Mouse (Mus musculus) megakaryocyte-erythroid progenitor cell, adult 5-6 weeks (primary cell): Measurements from ENCODE around the gene Cox15. TPM values are rescaled to one million over a fixed set of nuclear protein-coding genes. Genes with fewer than 3 reads are reported as not detected.

Experiments used
- ATAC-seq: replicated peaks from 2 replicates; pipeline ENCODE4 v1.8.0; 2016; ENCODE audit warnings: mild to moderate bottlenecking, inconsistent platforms; ENCODE audit not compliant: severe bottlenecking, poor library complexity, low FRiP score, low TSS enrichment
- total RNA-seq, 2 experiments: library from RNA; stranded (forward) in 1 of 2; stranded (reverse) in 1 of 2; fragments of 200-1000, 215-1000 nt in 1 of 2; fragments of >200 nt in 1 of 2; fragmentation: Nextera tagmentation in 1 of 2; gene quantifications; 2 replicates each; pipeline ENCODE4 v1.2.3; 2014 to 2017

Gene Cox15
- total RNA-seq, 2 experiments from 2014 or later: 17.0 to 21.7 TPM

- ATAC-seq: no peak
These were observed 13.7 kb upstream of the Cox15 start for GRCm38 (mm10) chr19:43766451-43766850.

DNA sequence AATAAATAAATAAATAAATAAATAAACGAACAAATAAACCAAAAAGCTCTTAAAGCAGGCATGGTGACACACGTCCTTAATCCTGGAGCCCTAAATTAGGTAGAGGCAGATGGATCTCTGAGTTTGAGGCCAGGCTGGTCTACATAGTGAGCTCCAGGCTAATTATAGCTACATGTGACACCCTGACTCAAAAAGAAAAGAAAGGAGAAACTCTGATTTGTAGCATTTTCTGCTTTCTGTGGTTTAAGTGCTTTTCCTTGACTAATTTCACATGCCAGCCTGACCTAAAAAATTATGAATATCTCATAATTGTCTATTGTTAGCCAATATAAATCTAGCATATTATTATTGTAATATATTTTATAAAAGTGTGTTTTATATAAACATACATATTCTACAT, 9.6 kb upstream of the Cox15 start:
- ATAC-seq: no peak

DNA sequence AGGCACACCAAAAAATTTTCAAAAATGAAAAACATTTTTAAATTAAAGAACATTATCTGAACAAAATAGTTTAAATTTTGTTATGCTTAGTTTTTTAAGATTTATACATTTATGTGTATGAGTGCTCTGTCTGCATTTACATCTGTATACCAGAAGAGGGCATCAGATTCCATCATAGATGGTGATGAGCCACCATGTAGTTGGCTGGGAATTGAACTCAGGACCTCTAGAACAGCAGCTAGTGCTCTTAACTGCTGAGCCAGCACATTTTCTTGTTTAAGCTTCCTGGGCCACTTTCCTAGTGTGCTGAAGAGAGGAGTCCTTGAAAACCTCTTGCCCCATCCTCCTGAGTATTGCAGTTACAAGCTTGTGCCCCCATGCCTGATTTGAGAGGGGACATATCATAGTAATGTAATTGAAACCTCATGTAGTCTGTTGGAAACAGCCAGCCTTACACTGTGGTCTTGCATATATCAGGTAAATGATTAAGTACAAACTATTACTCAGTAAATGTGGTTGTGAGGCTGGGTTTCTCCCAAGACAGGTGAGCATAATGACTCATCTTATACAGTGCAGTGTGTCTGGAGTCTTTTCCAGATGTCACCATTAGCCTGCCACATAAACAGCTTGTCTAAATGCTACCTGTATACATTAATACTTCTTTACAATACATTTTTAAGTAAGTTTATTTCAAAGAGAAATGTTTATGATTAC, 8.9 kb upstream of the Cox15 start:
- ATAC-seq: no peak

DNA sequence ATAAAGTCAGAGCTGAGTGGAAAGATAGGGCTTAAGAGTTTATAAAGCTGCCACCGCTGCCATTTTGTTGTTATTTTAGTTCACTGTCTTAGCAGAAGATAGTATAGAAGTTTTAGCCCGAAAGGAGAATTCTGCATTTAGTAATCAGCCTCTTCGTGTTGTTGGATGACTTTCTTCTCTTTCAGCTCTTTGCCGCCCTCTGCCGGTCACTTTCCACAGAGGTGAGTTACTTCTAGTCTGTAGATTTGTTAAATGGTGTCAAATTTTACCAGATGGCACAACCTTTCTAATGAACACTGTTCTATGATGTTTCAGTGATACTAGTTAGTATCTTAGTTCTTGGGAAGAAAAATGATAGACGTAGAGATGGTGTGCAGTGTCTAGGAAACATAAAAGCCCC, 7.7 kb upstream of the Cox15 start:
- ATAC-seq: peak; percentile 61; the same call in 1 of the 2 replicates

- ATAC-seq: no peak
These were observed 2.1 kb upstream of the Cox15 start for GRCm38 (mm10) chr19:43754872-43755271.

GRCm38 (mm10) chr19:43754237-43754636, 1.4 kb upstream of the Cox15 start:
- ATAC-seq: no peak

GRCm38 (mm10) chr19:43753226-43753835, 531 bp upstream of the Cox15 start:
- peak; percentile 96 for ATAC-seq

DNA sequence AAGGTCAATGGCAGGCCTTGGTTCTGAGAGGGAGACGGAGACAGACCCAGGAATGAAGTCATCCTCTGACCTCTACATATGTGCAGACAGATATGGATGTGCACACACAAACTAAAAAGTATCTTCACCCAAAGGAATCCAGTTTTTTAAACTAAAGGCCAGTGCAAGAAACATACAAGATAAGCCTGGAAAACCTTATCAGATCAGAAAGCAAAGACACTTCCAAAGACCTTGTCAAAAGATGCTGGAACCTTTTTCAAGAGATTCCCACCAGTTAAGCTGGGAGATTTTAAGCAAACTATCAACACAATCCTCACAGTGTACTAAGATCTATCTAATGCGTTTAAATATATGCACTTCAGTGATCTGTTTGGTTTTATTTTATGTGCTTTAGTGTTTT, 2.8 kb downstream of the Cox15 start:
- ATAC-seq: no peak

GRCm38 (mm10) chr19:43747877-43748276, 4.9 kb downstream of the Cox15 start:
- ATAC-seq: no peak

GRCm38 (mm10) chr19:43745740-43746139, 7.1 kb downstream of the Cox15 start:
- no peak for ATAC-seq

DNA sequence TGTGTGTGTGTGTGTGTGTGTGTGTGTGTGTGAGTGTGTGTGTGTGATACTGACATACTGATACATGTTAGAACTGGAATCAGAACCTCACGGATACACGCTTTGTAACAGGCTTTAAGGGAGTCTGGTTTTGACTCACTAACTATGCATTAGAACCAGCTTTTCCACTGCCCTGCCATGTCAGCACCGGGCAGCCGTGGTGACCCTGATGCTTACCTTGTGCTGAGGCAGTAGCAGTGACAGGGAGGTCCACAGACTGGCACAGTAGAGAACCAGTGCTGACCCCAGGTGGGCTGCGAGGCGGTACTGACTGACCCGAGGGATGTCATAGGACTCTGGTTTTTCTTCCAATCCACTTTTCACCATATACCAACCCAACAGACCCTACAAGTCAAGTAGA, 9.4 kb downstream of the Cox15 start:
- ATAC-seq: no peak

- no peak for ATAC-seq
These were observed 14.4 kb downstream of the Cox15 start for GRCm38 (mm10) chr19:43738409-43738808.

- no peak for ATAC-seq
These were observed 21.6 kb downstream of the Cox15 start for GRCm38 (mm10) chr19:43731157-43731556.

DNA sequence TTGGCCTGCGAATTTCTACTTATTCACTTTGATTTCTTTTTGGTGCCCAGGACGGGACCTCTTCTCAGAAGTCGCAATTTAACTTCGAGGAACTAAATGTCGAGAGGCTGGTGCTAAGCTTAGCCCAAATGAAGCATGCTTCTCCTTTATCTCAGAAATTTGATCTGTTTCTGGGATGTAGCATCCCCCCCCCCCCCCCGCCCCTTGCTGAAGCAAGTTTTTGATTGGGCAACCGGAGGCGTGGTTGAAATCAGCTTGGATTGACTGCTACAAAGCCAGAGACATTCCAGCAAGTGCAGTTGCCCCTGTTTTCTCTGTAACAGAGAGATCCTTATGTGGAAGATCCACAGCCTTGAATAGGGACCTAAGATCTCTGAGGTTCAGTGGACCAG, 22.8 kb downstream of the Cox15 start:
- no peak for ATAC-seq

- ATAC-seq: no peak
These were observed 23.3 kb downstream of the Cox15 start for GRCm38 (mm10) chr19:43729296-43730036.

GRCm38 (mm10) chr19:43726510-43727146, 26.2 kb downstream of the Cox15 start:
- no peak for ATAC-seq

GRCm38 (mm10) chr19:43724821-43725220, 28.0 kb downstream of the Cox15 start:
- no peak for ATAC-seq

GRCm38 (mm10) chr19:43724194-43724593, 28.6 kb downstream of the Cox15 start:
- ATAC-seq: no peak

- no peak for ATAC-seq
These were observed 29.3 kb downstream of the Cox15 start for GRCm38 (mm10) chr19:43723501-43723900.

GRCm38 (mm10) chr19:43722891-43723290, 29.9 kb downstream of the Cox15 start:
- no peak for ATAC-seq
